Mouse (Mus musculus) heart, embryonic 12.5 days (tissue): Measurements from ENCODE around the gene Ccl25. TPM values are rescaled to one million over a fixed set of nuclear protein-coding genes. Genes with fewer than 3 reads are reported as not detected.

Source experiments
- ATAC-seq: fragments of 200-750 bp; cut with Nextera tagmentation; 2 replicates; pipeline ENCODE4 v1.8.0; 2017; ENCODE audit warnings: moderate TSS enrichment, moderate library complexity; ENCODE audit not compliant: insufficient number of reproducible peaks, low FRiP score
- H3K27ac ChIP-seq: fragments of 300-500 bp; sonication (generic); 2 replicates; pipeline ENCODE4 v1.5.1; 2016; ENCODE audit warnings: mild to moderate bottlenecking, moderate library complexity; ENCODE audit not compliant: poor library complexity, severe bottlenecking
- H3K27me3 ChIP-seq: fragments of 300-500 bp; sonication (generic); replicated peaks from 2 replicates; pipeline ENCODE4 v1.6.1; 2016; ENCODE audit warnings: mild to moderate bottlenecking, moderate library complexity
- H3K36me3 ChIP-seq: fragments of 300-500 bp; sonication (generic); 2 replicates; pipeline ENCODE4 v1.6.1; 2016; ENCODE audit warnings: mild to moderate bottlenecking, moderate library complexity
- H3K4me1 ChIP-seq: fragments of 300-500 bp; sonication (generic); replicated peaks from 2 replicates; pipeline ENCODE4 v1.6.1; 2016; ENCODE audit warnings: mild to moderate bottlenecking
- H3K4me2 ChIP-seq: fragments of 300-500 bp; sonication (generic); 2 replicates; pipeline ENCODE4 v1.6.1; 2016; ENCODE audit warnings: mild to moderate bottlenecking, moderate library complexity
- H3K4me3 ChIP-seq: fragments of 300-500 bp; sonication (generic); 2 replicates; pipeline ENCODE4 v1.5.1; 2016; ENCODE audit warnings: mild to moderate bottlenecking
- H3K9ac ChIP-seq: fragments of 300-500 bp; sonication (generic); 2 replicates; pipeline ENCODE4 v1.6.1; 2016; ENCODE audit warnings: mild to moderate bottlenecking, moderate library complexity
- H3K9me3 ChIP-seq: fragments of 300-500 bp; sonication (generic); replicated peaks from 2 replicates; pipeline ENCODE4 v1.6.1; 2016; ENCODE audit warnings: mild to moderate bottlenecking, moderate library complexity
- WGBS: fragments of 180-500 bp; shearing (Covaris S2); methylation state at CpG from one replicate; pipeline ENCODE4 v1.1.7; 2016; 5-methylcytosine and 5-hydroxymethylcytosine counted together
- polyA plus RNA-seq: library from polyadenylated mRNA; unstranded; fragments of >200 nt; fragmentation: Nextera tagmentation; extraction: Ambion mirVana; gene quantifications from 2 replicates; pipeline ENCODE4 v1.2.1, GENCODE M21; 2016

The Ccl25 gene
- polyA plus RNA-seq, 1 experiment from 2014 or later: 14.0 TPM

DNA sequence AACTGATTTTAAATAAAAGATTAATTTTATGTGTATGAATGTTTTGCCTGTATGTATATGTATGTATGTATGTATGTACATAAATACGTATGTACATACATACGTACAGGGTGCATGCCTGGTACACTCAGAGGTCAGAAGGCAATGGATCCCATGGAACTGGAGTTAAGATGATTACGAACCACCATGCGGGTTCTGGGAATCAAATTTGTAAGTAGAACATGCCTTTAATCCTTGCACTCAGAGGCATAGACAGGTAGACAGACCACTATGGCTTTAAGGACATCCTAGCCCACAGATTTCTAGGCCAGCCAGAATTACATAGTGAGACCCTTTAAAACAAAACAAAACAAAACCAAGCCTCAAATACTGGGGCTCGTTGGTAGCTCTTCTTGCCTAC, 6.9 kb upstream of the Ccl25 start:
- Histone ChIP-seq H3K27ac (no peak overlapping the region), H3K36me3 (peaks cover 34% of the 10 kb centered on the region), H3K9ac (no peak overlapping the region), H3K4me3 (no peak overlapping the region), H3K4me1 (peaks cover 43% of the 10 kb centered on the region), H3K4me2 (no peak overlapping the region), H3K9me3 (no peaks in the 10 kb centered on the region), H3K27me3 (no peaks in the 10 kb centered on the region)
- WGBS: 86% methylated on average over 5 of the region's 5 CpGs
- no peak for ATAC-seq

DNA sequence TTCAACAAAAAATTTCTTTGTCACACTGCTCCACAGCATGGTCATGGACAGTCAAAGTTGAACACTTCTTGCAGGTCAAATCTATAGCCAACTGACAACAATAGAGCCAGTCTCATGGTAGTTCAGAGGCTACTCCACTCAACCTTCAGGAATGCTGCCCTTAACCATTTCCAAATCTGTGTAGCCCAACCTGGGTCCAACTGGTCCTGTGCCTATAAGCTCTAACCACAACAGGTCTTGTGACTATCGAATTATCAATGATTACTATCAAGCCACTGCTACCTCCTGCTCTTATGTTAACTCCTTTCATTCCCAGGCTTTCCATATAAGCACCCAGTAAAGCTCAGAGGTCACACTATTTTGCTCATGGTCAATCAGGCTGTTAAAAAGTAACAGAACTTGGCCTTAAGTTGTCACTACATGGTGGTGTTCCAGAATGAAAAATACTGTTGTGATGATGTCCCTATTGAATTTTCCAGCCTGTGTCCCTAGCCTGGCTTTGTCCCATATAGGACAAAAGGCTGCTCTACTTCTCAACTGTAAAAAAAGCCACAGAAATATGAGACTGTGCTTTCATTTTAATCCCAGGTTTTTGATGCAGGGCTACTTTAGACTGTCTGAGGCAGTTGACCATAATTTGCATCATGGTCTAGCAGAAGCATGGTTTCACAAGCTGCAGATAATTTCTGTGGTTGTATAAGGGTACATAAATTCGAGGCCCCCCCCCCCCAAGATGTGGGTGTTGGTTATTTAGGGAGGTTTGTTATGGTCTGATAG, 6.0 kb upstream of the Ccl25 start:
- peaks cover 34% of the 10 kb centered on the region for H3K36me3 ChIP-seq
- no peaks in the 10 kb centered on the region for H3K27me3 ChIP-seq
- H3K4me2 ChIP-seq: no peak overlapping the region
- no peak overlapping the region for H3K4me3 ChIP-seq
- H3K4me1 ChIP-seq: peaks cover 49% of the 10 kb centered on the region
- 77% methylated on average over 2 of the region's 2 CpGs for WGBS
- no peak overlapping the region for H3K9ac ChIP-seq
- H3K27ac ChIP-seq: no peak overlapping the region
- ATAC-seq: no peak
- H3K9me3 ChIP-seq: no peaks in the 10 kb centered on the region

DNA sequence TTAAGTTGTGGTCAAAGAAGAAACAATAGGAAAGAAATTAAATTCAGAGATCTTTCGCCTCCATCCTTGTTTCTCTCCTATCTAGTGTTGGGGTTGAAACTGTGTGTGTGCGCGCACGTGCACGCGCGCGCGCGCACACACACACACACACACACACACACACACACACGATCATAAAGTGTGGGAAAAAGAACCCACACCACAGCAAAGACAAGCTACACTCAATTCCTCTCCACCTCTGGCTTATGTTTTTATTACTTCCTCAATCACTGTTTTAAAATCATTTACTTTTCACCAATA, 5.5 kb upstream of the Ccl25 start:
- Histone ChIP-seq H3K4me3 (no peak overlapping the region), H3K4me2 (no peak overlapping the region), H3K27ac (no peak overlapping the region), H3K36me3 (peaks cover 34% of the 10 kb centered on the region), H3K9ac (no peak overlapping the region), H3K4me1 (peaks cover 49% of the 10 kb centered on the region), H3K9me3 (no peaks in the 10 kb centered on the region), H3K27me3 (no peaks in the 10 kb centered on the region)
- no peak for ATAC-seq
- WGBS: 97% methylated on average over 11 of the region's 11 CpGs

DNA sequence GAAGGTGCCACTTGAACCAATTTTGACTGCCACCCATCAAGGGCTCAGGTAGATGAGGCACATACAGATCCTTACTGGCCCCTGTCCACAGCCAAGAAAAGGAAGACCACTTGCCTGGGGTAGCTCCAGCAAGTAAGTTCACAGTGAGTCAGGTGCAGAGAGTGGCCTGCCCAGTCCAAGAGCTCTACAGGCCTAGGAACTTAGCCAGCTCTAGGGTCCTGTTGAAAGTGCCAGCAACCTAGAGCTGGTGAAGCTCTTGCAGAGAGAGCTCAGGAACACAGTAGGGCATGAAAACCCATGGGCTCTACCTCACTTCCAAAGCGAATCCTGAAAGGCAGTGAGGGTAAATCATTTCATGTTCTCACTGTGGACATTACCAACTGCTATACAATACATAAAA, 4.6 kb upstream of the Ccl25 start:
- Histone ChIP-seq H3K9ac (0 out of 2 replicates have a peak overlapping the region, but pooled peaks have one; percentile 14), H3K4me2 (no peak overlapping the region), H3K27me3 (no peaks in the 10 kb centered on the region), H3K9me3 (no peaks in the 10 kb centered on the region), H3K4me1 (peaks cover 49% of the 10 kb centered on the region), H3K36me3 (peaks cover 34% of the 10 kb centered on the region), H3K4me3 (no peak overlapping the region), H3K27ac (peak overlapping the region; percentile 52; the same call in 1 of the 2 replicates)
- 100% methylated on average over 1 of the region's 1 CpGs for WGBS
- ATAC-seq: no peak

DNA sequence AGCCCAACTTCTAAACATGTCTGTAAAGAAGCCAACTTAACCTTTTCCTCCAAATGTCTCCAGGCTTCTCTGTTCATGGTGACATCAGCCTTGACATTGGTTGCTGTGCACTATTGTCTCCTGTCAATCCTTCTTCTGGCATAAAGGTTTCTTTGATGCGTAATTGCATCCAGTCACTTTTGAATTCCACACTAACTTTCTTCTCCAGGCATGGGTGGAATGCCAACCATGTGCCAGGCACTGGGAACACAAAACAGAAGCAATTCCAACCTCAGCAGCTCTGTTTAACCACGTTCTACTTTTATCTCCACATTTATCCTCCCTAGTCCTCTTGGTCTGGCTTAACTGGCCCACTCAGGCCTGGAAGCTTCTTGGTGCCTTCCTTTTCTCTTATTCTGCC, 4.0 kb upstream of the Ccl25 start:
- H3K4me2 ChIP-seq: no peak overlapping the region

DNA sequence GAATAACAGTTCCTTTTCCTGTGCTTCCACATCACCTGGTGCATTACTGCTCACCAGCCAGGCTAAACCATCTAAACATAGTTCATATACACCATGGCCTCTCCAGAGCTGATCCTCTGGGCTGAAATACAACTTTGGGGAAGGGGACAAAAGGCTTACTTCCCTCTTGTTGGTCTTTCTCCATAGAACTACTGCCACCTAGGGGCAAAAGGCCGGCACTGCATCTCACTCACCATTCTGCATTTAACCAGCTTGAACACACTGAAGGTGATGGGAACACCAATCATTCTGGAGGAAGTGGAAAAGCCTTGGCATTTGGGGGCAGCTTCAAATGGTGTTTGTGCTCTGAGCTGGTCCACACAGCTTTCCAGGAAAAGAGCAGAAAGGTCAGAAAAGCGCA, 2.5 kb upstream of the Ccl25 start:
- Histone ChIP-seq H3K4me1 (peaks cover 52% of the 10 kb centered on the region), H3K27me3 (no peaks in the 10 kb centered on the region), H3K27ac (no peak overlapping the region), H3K4me2 (0 out of 2 replicates have a peak overlapping the region, but pooled peaks have one; percentile 4), H3K9me3 (no peaks in the 10 kb centered on the region), H3K4me3 (no peak overlapping the region), H3K9ac (no peak overlapping the region), H3K36me3 (peaks cover 34% of the 10 kb centered on the region)
- WGBS: 35% methylated on average over 2 of the region's 2 CpGs
- no peak for ATAC-seq

More for the DNA sequence above, 4.0 kb upstream of the Ccl25 start:
- Histone ChIP-seq H3K36me3 (peaks cover 34% of the 10 kb centered on the region), H3K4me3 (no peak overlapping the region), H3K9me3 (no peaks in the 10 kb centered on the region), H3K4me1 (peaks cover 52% of the 10 kb centered on the region), H3K9ac (no peak overlapping the region), H3K27ac (no peak overlapping the region), H3K27me3 (no peaks in the 10 kb centered on the region)
- WGBS: 42% methylated on average over 2 of the region's 2 CpGs
- no peak for ATAC-seq

DNA sequence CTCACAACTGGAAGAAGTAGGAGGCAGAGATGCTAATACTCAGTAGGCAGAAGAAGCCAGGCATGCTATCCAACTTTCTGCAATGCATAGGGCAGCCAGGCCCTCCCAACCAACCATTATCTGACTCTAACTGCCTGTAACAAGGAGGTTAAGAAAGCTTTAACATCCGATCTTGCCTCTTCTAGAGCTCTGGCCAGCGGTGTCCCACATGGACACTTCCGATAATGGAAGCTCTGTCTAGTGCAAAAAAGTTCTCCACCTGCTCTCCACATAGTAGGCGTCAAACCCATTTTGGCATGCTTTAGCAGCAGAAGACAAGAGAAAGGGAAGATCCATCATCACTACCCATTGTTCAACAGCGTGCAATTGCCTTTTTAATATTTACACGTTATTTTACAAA, 1.1 kb upstream of the Ccl25 start:
- H3K9me3 ChIP-seq: no peaks in the 10 kb centered on the region
- peaks cover 44% of the 10 kb centered on the region for H3K36me3 ChIP-seq
- H3K4me1 ChIP-seq: peaks cover 49% of the 10 kb centered on the region
- peak overlapping the region; percentile 97 for H3K9ac ChIP-seq
- ATAC-seq: no peak
- H3K27me3 ChIP-seq: no peaks in the 10 kb centered on the region
- H3K4me2 ChIP-seq: peak overlapping the region; percentile 91
- H3K4me3 ChIP-seq: peak overlapping the region; percentile 84
- no peak overlapping the region for H3K27ac ChIP-seq
- WGBS: under 1% methylated on average over 6 of the region's 6 CpGs

DNA sequence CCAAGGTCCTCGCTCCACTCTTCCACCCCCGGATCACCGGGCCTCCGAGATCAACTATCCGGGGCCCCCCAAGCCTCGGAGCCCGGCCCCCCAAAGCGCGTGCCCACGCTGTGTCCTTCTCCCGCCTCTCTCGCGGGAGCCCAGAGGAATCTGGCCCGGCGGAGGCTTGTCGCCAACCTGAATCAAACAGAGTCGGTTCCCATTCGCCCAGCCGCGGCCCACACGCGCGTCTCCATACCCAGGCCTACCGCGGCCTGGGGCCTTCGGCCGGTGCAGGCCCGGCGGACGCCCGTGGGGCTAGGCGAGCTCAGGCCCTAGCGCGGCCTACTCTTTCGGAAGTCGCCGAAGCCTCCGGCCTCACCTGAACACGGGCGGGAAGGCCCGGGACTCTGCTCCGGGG, 485 bp upstream of the Ccl25 start:
- Histone ChIP-seq H3K9me3 (no peaks in the 10 kb centered on the region), H3K4me2 (peak overlapping the region; percentile 91), H3K27ac (peak overlapping the region; percentile 87), H3K36me3 (peaks cover 49% of the 10 kb centered on the region), H3K4me3 (peak overlapping the region; percentile 84), H3K27me3 (no peaks in the 10 kb centered on the region), H3K9ac (peak overlapping the region; percentile 97), H3K4me1 (peaks cover 45% of the 10 kb centered on the region)
- 0% methylated on average over 42 of the region's 42 CpGs for WGBS
- ATAC-seq: peak; percentile 76

DNA sequence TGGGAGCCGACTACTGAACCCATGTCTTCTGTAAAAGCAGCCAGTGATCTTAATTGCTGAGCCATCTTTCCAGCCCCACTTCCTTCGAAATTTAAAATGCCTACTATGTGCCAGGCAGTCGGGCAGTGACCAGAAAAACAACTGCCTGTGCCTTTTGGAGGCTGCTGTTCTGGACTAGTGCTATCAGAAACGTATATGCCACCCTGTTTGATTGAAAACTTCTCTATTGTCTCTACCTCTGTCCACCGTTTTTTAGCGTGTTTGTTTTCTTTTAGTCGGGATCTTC, 684 bp downstream of the Ccl25 start:
- no peak for ATAC-seq
- H3K27me3 ChIP-seq: no peaks in the 10 kb centered on the region
- H3K4me1 ChIP-seq: peaks cover 36% of the 10 kb centered on the region
- peak overlapping the region; percentile 74 for H3K9ac ChIP-seq
- peak overlapping the region; percentile 80 for H3K4me2 ChIP-seq
- no peaks in the 10 kb centered on the region for H3K9me3 ChIP-seq
- peak overlapping the region; percentile 84 for H3K4me3 ChIP-seq
- H3K36me3 ChIP-seq: peaks cover 46% of the 10 kb centered on the region
- WGBS: 37% methylated on average over 7 of the region's 7 CpGs
- 0 out of 2 replicates have a peak overlapping the region, but pooled peaks have one; percentile 87 for H3K27ac ChIP-seq

DNA sequence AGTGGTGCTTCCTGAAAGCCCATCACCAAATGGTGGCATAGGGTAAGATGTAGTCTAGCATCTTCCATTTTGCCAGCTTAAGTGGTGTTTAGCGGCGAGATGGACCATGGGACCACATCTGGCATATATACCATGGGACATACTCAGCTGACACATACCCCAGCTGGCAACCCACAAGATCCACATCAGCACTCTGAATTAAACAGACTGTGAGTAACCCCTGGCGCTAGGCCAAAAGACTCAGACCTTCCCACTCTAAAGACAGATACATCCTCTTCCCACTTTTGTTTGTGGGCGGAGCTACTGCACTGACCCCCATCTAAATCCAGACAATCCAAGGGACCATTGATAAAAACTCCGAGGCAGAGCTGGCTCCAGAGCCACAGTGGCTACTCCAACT, 4.0 kb downstream of the Ccl25 start:
- no peak overlapping the region for H3K9ac ChIP-seq
- no peak for ATAC-seq
- peaks cover 5% of the 10 kb centered on the region for H3K4me1 ChIP-seq
- H3K9me3 ChIP-seq: no peaks in the 10 kb centered on the region
- 87% methylated on average over 5 of the region's 5 CpGs for WGBS
- no peaks in the 10 kb centered on the region for H3K27me3 ChIP-seq
- H3K4me2 ChIP-seq: no peak overlapping the region
- peaks cover 56% of the 10 kb centered on the region for H3K36me3 ChIP-seq
- no peak overlapping the region for H3K4me3 ChIP-seq
- no peak overlapping the region for H3K27ac ChIP-seq

DNA sequence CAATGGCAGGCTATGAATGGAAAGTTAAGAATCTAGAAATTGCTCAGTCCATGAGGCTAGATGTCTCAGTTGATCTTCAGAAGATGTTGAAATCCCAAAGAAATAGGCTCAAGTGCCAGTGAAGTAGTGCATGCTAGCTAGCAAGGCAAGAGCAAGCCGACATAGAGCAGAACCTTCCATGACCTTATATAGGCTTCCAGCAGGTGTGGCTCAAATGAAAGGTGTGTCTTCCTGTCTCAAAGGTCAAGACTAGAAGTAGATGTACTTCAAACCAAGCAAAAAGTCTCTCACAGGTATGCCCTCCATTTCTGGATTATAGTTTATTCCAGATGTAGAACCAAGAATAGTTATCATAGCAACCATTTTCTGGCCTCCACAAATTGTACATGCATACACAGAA, 9.0 kb downstream of the Ccl25 start:
- ATAC-seq: no peak
- H3K27me3 ChIP-seq: no peaks in the 10 kb centered on the region
- WGBS: 100% methylated on average over 1 of the region's 1 CpGs
- H3K27ac ChIP-seq: no peak overlapping the region
- peaks cover 87% of the 10 kb centered on the region for H3K36me3 ChIP-seq
- H3K9ac ChIP-seq: no peak overlapping the region
- no peak overlapping the region for H3K4me3 ChIP-seq
- no peak overlapping the region for H3K4me2 ChIP-seq
- no peaks in the 10 kb centered on the region for H3K4me1 ChIP-seq
- no peaks in the 10 kb centered on the region for H3K9me3 ChIP-seq

DNA sequence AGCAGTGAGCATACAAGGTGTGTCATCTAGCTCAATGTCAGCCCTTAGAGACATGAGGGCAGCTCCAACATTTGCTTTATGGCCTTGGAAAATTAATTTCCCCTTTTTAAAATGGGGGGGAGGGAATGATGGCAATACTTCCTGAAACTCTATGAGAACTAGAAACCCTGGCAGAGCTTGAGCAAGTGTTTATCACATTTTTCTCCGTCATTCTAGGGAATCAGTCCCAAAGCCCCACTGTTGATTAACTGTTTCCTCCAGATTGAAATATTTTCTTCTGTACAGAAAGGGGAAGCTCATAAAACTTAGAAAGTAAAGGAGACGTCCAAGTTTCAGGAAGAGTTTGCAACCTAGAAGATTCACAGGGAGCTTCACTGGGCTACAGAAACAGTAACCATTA, 10.7 kb downstream of the Ccl25 start:
- Histone ChIP-seq H3K4me2 (no peak overlapping the region), H3K4me1 (no peaks in the 10 kb centered on the region), H3K36me3 (peaks cover 82% of the 10 kb centered on the region), H3K9ac (no peak overlapping the region), H3K27ac (no peak overlapping the region), H3K27me3 (no peaks in the 10 kb centered on the region), H3K9me3 (no peaks in the 10 kb centered on the region), H3K4me3 (no peak overlapping the region)
- 82% methylated on average over 2 of the region's 2 CpGs for WGBS
- ATAC-seq: no peak
